Mouse (Mus musculus) midbrain, embryonic 12.5 days (tissue): ENCODE measurements around the gene Zfp366. TPM values are rescaled to one million over a fixed set of nuclear protein-coding genes. Genes with fewer than 3 reads are reported as not detected.

Source experiments
- ATAC-seq: fragments of 200-750 bp; cut with Nextera tagmentation; 2 replicates; pipeline ENCODE4 v1.8.0; 2017; ENCODE audit warnings: low read depth, moderate TSS enrichment, moderate library complexity; ENCODE audit not compliant: low FRiP score
- H3K27ac ChIP-seq: fragments of 300-500 bp; sonication (generic); replicated peaks from 2 replicates; pipeline ENCODE4 v1.5.1; 2016; ENCODE audit warnings: mild to moderate bottlenecking
- H3K27me3 ChIP-seq: fragments of 300-500 bp; sonication (generic); 2 replicates; pipeline ENCODE4 v1.6.1; 2016; ENCODE audit warnings: mild to moderate bottlenecking
- H3K36me3 ChIP-seq: fragments of 300-500 bp; sonication (generic); 2 replicates; pipeline ENCODE4 v1.6.1; 2016
- H3K4me1 ChIP-seq: fragments of 300-500 bp; sonication (generic); 2 replicates; pipeline ENCODE4 v1.6.1; 2016
- H3K4me2 ChIP-seq: fragments of 300-500 bp; sonication (generic); replicated peaks from 2 replicates; pipeline ENCODE4 v1.6.1; 2016; ENCODE audit warnings: mild to moderate bottlenecking, moderate library complexity
- H3K4me3 ChIP-seq: fragments of 300-500 bp; sonication (generic); 2 replicates; pipeline ENCODE4 v1.5.1; 2016; ENCODE audit warnings: mild to moderate bottlenecking
- H3K9ac ChIP-seq: fragments of 300-500 bp; sonication (generic); replicated peaks from 2 replicates; pipeline ENCODE4 v1.6.1; 2016; ENCODE audit warnings: mild to moderate bottlenecking, moderate library complexity
- H3K9me3 ChIP-seq: fragments of 300-500 bp; sonication (generic); 2 replicates; pipeline ENCODE4 v1.6.1; 2016; ENCODE audit warnings: mild to moderate bottlenecking
- whole genome bisulfite sequencing: fragments of 180-500 bp; shearing (Covaris S2); methylation state at CpG from one replicate; pipeline ENCODE4 v1.1.7; 2016; 5-methylcytosine and 5-hydroxymethylcytosine counted together
- polyA plus RNA-seq: library from polyadenylated mRNA; unstranded; fragments of >200 nt; fragmentation: Nextera tagmentation; extraction: Ambion mirVana; gene quantifications from 2 replicates; pipeline ENCODE4 v1.2.1, GENCODE M21; 2016

Gene Zfp366
- polyA plus RNA-seq, 1 experiment from 2014 or later = 0.55 TPM

GRCm38 (mm10) chr13:99189671-99190070 is 5.0 kb downstream of the Zfp366 start:
- 82% methylated on average over 3 of the region's 3 CpGs for WGBS
- Histone ChIP-seq H3K36me3 (no peaks in the 10 kb centered on the region), H3K27ac (no peak overlapping the region)

GRCm38 (mm10) chr13:99190466-99190865 is 5.8 kb downstream of the Zfp366 start:
- Histone ChIP-seq H3K27me3 (no peaks in the 10 kb centered on the region), H3K27ac (no peak overlapping the region), H3K4me2 (no peak overlapping the region), H3K36me3 (no peaks in the 10 kb centered on the region), H3K4me1 (no peaks in the 10 kb centered on the region; the same call in 1 of the 2 replicates), H3K9me3 (no peaks in the 10 kb centered on the region), H3K9ac (no peak overlapping the region), H3K4me3 (no peak overlapping the region)
- ATAC-seq = no peak
- 81% methylated on average over 11 of the region's 11 CpGs for WGBS

More at GRCm38 (mm10) chr13:99189671-99190070, 5.0 kb downstream of the Zfp366 start:
- Histone ChIP-seq H3K9me3 (no peaks in the 10 kb centered on the region), H3K4me1 (no peaks in the 10 kb centered on the region; the same call in 1 of the 2 replicates), H3K9ac (no peak overlapping the region), H3K4me2 (no peak overlapping the region), H3K27me3 (no peaks in the 10 kb centered on the region), H3K4me3 (no peak overlapping the region)
- no peak for ATAC-seq

- Histone ChIP-seq H3K9ac (no peak overlapping the region), H3K9me3 (no peaks in the 10 kb centered on the region), H3K4me2 (no peak overlapping the region), H3K4me1 (no peaks in the 10 kb centered on the region; the same call in 1 of the 2 replicates), H3K4me3 (no peak overlapping the region), H3K27me3 (no peaks in the 10 kb centered on the region), H3K36me3 (no peaks in the 10 kb centered on the region), H3K27ac (no peak overlapping the region)
- ATAC-seq = no peak
- WGBS = 89% methylated on average over 13 of the region's 13 CpGs
Observed at GRCm38 (mm10) chr13:99191063-99191462, 6.4 kb downstream of the Zfp366 start.

- Histone ChIP-seq H3K4me2 (no peak overlapping the region), H3K27ac (no peak overlapping the region), H3K9me3 (no peaks in the 10 kb centered on the region), H3K36me3 (no peaks in the 10 kb centered on the region), H3K27me3 (no peaks in the 10 kb centered on the region), H3K4me1 (no peaks in the 10 kb centered on the region), H3K9ac (no peak overlapping the region), H3K4me3 (no peak overlapping the region)
- 82% methylated on average over 12 of the region's 12 CpGs for WGBS
- no peak for ATAC-seq
Observed at GRCm38 (mm10) chr13:99196314-99196713, 11.7 kb downstream of the Zfp366 start.

GRCm38 (mm10) chr13:99196865-99197264 is 12.2 kb downstream of the Zfp366 start:
- H3K9me3 ChIP-seq = no peaks in the 10 kb centered on the region
- H3K27me3 ChIP-seq = no peaks in the 10 kb centered on the region
- H3K4me1 ChIP-seq = no peaks in the 10 kb centered on the region
- ATAC-seq = no peak
- H3K9ac ChIP-seq = no peak overlapping the region
- H3K4me3 ChIP-seq = no peak overlapping the region
- H3K36me3 ChIP-seq = no peaks in the 10 kb centered on the region
- H3K27ac ChIP-seq = no peak overlapping the region
- WGBS = 77% methylated on average over 4 of the region's 4 CpGs
- no peak overlapping the region for H3K4me2 ChIP-seq

- Histone ChIP-seq H3K27me3 (no peaks in the 10 kb centered on the region), H3K27ac (no peak overlapping the region), H3K4me1 (no peaks in the 10 kb centered on the region), H3K4me3 (no peak overlapping the region), H3K4me2 (no peak overlapping the region), H3K9ac (no peak overlapping the region), H3K9me3 (no peaks in the 10 kb centered on the region), H3K36me3 (no peaks in the 10 kb centered on the region)
- no peak for ATAC-seq
- 79% methylated on average over 16 of the region's 16 CpGs for WGBS
Observed at GRCm38 (mm10) chr13:99201647-99202574, 17.3 kb downstream of the Zfp366 start.

- H3K27me3 ChIP-seq = no peaks in the 10 kb centered on the region
- no peaks in the 10 kb centered on the region for H3K9me3 ChIP-seq
- H3K4me2 ChIP-seq = no peak overlapping the region
- no peaks in the 10 kb centered on the region for H3K4me1 ChIP-seq
- H3K9ac ChIP-seq = no peak overlapping the region
- H3K36me3 ChIP-seq = no peaks in the 10 kb centered on the region
- ATAC-seq = no peak
- 93% methylated on average over 9 of the region's 9 CpGs for WGBS
- H3K4me3 ChIP-seq = no peak overlapping the region
- H3K27ac ChIP-seq = no peak overlapping the region
Observed at GRCm38 (mm10) chr13:99207214-99207613, 22.6 kb downstream of the Zfp366 start.

GRCm38 (mm10) chr13:99209859-99210258 is 25.2 kb downstream of the Zfp366 start:
- Histone ChIP-seq H3K4me2 (no peak overlapping the region), H3K9ac (no peak overlapping the region), H3K27me3 (no peaks in the 10 kb centered on the region), H3K27ac (no peak overlapping the region), H3K4me1 (no peaks in the 10 kb centered on the region), H3K36me3 (no peaks in the 10 kb centered on the region), H3K9me3 (no peaks in the 10 kb centered on the region), H3K4me3 (no peak overlapping the region)
- ATAC-seq = no peak
- 82% methylated on average over 5 of the region's 5 CpGs for WGBS

GRCm38 (mm10) chr13:99210837-99211236 is 26.2 kb downstream of the Zfp366 start:
- H3K4me1 ChIP-seq = no peaks in the 10 kb centered on the region
- H3K27ac ChIP-seq = no peak overlapping the region
- no peak overlapping the region for H3K4me2 ChIP-seq
- no peaks in the 10 kb centered on the region for H3K9me3 ChIP-seq
- ATAC-seq = no peak
- no peak overlapping the region for H3K9ac ChIP-seq
- H3K36me3 ChIP-seq = no peaks in the 10 kb centered on the region
- H3K4me3 ChIP-seq = no peak overlapping the region
- no peaks in the 10 kb centered on the region for H3K27me3 ChIP-seq
- WGBS = 83% methylated on average over 5 of the region's 5 CpGs

- Histone ChIP-seq H3K9me3 (no peaks in the 10 kb centered on the region), H3K4me3 (no peak overlapping the region), H3K9ac (no peak overlapping the region), H3K4me1 (peaks cover 2% of the 10 kb centered on the region; the same call in 1 of the 2 replicates), H3K27ac (no peak overlapping the region), H3K4me2 (no peak overlapping the region), H3K36me3 (no peaks in the 10 kb centered on the region), H3K27me3 (no peaks in the 10 kb centered on the region)
- ATAC-seq = no peak
- 78% methylated on average over 5 of the region's 5 CpGs for WGBS
Observed at GRCm38 (mm10) chr13:99212976-99213375, 28.4 kb downstream of the Zfp366 start.

- ATAC-seq = no peak
- H3K9me3 ChIP-seq = no peaks in the 10 kb centered on the region
- no peak overlapping the region for H3K9ac ChIP-seq
- no peaks in the 10 kb centered on the region for H3K27me3 ChIP-seq
- H3K4me3 ChIP-seq = no peak overlapping the region
- H3K4me1 ChIP-seq = peaks cover 3% of the 10 kb centered on the region; the same call in 1 of the 2 replicates
- H3K36me3 ChIP-seq = no peaks in the 10 kb centered on the region
- WGBS = 78% methylated on average over 2 of the region's 2 CpGs
- H3K4me2 ChIP-seq = no peak overlapping the region
- no peak overlapping the region for H3K27ac ChIP-seq
Observed at GRCm38 (mm10) chr13:99216005-99216404, 31.4 kb downstream of the Zfp366 start.

- ATAC-seq = no peak
- peaks cover 3% of the 10 kb centered on the region; the same call in 1 of the 2 replicates for H3K4me1 ChIP-seq
- H3K27me3 ChIP-seq = no peaks in the 10 kb centered on the region
- WGBS = 1% methylated on average over 4 of the region's 4 CpGs
- no peaks in the 10 kb centered on the region for H3K36me3 ChIP-seq
- no peak overlapping the region for H3K9ac ChIP-seq
- no peaks in the 10 kb centered on the region for H3K9me3 ChIP-seq
- H3K4me2 ChIP-seq = no peak overlapping the region
- H3K27ac ChIP-seq = no peak overlapping the region
- H3K4me3 ChIP-seq = no peak overlapping the region
Observed at GRCm38 (mm10) chr13:99217984-99218383, 33.4 kb downstream of the Zfp366 start.
